Mouse (Mus musculus): ENCODE data around the gene Csde1.

DNA sequence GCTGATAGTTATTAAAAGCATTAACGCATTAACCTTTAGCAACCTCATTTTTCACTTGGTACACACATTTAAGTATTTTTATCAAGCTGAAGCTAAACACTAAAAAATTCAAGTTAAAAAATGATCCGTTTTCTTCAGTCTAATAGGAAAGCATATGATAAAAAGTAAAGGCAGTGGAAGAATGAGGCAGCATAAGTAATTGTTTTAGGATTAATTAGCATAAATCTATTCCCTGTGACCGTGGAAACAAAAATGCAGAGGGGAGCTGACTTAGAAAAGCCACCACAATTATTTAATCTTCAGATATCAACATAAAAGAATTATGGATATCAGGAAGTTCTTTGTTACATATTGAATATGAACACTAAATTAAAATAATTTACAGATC lies 39.9 kb upstream of the Csde1 start:
- TF ChIP-seq CTCF (conservative IDR thresholded peaks at IDR 0.05; ENCODE audit: insufficient read depth, insufficient read length, low read depth, low read length) (no peak), POLR2A (IDR thresholded peaks at IDR 0.05; ENCODE audit: low read depth, low read length) (no peak)

Data from kidney, adult 2 months (tissue).